Mouse (Mus musculus) spleen, postnatal 10 days (tissue): ENCODE data around the gene Zfp574.
A peak's percentile ranks its signal among the peaks of the same experiment; 100 is the strongest.

Experiments used
- DNase-seq, 2 experiments: peaks; one replicate each; pipeline ENCODE4 v3.0.0; 2021 to 2022; ENCODE audit warnings: low spot score in 2 of 2

Zfp574 gene

DNA sequence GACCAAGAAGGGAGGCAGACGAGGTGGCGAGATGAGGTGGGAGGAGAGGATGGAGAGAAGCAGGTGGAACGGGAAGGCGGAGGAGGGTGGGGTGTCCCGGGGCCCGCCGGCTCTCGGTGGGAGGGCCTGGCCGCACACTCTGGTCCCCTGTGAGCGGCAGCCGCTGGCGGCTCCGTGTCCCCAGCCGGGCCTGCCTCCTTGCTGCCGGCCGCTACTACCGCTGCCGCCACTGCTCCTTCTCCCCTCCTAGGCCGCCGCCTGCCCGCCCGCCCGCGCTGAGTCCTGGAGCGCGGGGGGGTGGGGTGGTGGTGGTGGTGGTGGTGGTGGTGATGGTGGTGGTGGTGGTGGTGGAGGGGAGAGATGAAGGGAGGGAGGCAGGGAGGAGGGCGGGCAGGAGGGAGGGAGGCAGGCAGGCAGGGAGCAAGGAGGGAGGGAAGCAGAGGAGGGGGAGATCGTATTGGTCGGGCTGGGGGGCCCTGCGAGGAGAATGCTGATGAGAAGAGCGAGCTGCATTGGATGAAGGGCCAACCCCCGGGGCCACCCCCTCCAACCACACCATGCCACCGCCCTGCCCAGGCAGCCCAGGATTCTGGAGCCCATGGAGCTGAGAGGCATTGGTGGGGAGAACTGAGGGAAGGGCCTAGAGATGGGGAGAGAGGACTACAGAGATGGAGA, 486 bp downstream of the Zfp574 start:
- peak in 1 of 2 experiments; percentile 37 for DNase-seq

GRCm38 (mm10) chr7:25073924-25074323, 1.6 kb downstream of the Zfp574 start:
- no peak for DNase-seq

- DNase-seq = peak in 1 of 2 experiments; percentile 46
These were observed 3.9 kb downstream of the Zfp574 start for GRCm38 (mm10) chr7:25076296-25076662.

- peak; percentile 91 to 97 for DNase-seq
These were observed 4.5 kb downstream of the Zfp574 start for GRCm38 (mm10) chr7:25076663-25077413.

GRCm38 (mm10) chr7:25077414-25077755, 5.0 kb downstream of the Zfp574 start:
- DNase-seq = no peak

GRCm38 (mm10) chr7:25079496-25080026, 7.2 kb downstream of the Zfp574 start:
- no peak for DNase-seq

DNA sequence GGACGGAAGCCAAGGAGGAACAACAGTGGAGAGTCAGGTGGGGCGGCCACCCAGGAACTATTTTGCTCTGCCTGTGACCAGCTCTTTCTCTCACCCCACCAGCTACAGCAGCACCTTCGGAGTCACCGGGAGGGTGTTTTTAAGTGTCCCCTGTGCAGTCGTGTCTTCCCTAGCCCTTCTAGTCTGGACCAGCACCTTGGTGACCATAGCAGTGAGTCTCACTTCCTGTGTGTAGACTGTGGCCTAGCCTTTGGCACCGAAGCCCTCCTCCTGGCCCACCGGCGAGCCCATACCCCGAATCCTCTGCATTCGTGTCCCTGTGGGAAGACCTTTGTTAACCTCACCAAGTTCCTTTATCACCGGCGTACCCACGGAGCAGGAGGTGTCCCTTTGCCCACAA, 8.1 kb downstream of the Zfp574 start:
- DNase-seq = no peak

DNA sequence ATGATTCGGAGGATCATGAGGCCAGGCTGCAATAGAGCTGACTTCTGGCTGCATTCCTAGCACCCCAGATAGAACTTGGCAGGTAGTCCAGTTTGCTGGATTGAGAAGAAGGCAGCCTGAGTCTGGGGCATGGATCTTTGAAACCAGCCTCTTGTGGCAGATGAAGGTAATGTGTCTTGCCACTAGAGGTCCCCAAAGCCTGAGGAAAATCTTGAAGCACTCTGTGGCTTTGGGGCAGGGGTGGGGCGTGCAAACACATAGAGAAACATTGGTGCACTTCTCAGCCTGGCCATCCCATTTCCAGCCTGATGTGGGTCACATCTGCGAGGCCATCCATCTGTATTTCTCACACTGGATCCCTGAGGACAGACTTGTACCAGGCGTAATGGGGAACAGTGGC, 10.1 kb downstream of the Zfp574 start:
- peak in 1 of 2 experiments; percentile 64 for DNase-seq

DNA sequence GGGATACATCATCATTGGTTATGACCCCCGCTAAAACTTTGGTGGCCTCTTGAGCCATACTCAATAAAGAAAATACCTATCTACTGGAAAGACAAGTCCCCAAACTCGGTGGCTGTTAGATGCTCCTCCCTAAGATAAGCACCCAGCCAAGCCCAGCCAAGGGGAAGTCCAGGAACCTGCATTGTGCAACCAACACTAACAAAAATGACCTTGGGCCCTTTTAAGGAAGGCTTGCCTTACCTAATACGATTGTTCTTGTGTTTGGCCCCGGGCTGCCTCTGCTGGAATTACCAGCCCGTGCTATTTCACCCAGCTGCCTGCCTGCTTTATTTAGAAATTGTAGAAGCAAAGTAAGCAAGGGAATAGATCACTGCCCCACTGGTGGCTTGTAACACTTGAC, 12.3 kb downstream of the Zfp574 start:
- no peak for DNase-seq

DNA sequence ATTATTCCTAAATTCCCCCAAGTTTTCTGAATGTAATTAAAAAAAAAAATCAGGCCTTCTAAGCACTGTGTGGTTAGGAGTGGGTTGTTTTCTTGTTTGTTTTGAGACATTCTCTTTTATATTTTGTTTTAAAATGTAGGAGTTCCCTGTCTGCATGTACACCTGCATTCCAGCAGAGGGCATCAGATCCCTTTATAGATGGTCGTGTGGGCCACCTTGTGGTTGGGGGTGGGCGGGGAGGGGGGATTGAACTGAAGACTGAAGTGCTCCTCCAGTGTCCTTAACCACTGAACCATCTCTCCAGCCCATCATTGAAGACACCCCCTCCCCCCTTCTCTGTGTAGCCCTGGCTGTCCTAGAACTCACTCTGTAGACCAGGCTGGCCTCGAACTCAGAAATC, 14.3 kb downstream of the Zfp574 start:
- no peak for DNase-seq

DNA sequence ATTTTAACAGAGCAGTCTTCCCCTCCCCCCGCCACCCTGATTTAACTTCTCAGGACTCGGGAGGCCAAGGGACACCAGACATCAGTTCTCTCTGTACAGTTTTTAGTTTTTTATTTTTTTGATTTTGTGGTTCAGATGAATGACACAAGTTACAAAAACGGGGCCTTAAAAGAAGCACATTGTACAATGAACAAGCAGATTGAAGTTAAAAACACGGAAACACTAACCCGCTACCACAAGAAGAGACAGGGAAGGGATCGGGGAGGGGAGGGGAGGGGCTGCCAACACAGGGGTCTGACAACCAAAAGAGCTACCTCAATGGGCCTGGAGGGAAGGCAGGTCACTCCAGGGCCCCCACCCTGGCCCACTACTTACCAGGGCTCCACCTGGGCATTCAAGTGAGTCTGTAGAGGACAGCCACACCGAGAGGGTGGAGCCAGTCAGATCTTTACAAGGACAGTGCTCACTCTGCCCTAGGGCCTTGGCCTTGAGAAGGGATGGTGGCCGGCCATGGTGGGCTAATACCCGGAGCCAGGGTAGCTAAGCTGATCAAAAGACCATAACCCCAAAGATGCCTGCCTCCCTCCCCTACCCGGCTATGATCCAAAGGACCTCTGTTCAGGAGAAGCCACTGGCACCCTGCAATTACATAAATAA, 15.0 kb downstream of the Zfp574 start:
- no peak for DNase-seq

DNA sequence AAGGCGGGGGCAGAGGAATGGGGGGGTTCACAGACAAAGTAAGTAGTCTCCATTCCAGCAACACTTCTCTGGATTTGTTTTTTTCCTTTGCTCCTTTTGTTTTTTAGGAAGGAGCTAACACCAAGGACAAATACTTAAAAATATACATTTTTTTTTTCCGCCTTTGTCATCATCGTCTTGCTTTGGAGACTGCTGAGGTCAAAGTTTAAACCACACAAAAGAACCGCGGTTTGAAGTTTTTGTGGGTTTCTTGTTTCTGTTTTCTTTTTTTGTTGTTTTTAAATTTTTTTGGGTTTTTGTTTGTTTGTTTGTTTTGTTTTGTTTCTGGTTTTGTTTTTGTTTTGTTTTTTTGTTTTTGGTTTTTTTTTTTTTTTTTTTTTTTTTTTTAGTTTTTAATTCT, 15.6 kb downstream of the Zfp574 start:
- no peak for DNase-seq

DNA sequence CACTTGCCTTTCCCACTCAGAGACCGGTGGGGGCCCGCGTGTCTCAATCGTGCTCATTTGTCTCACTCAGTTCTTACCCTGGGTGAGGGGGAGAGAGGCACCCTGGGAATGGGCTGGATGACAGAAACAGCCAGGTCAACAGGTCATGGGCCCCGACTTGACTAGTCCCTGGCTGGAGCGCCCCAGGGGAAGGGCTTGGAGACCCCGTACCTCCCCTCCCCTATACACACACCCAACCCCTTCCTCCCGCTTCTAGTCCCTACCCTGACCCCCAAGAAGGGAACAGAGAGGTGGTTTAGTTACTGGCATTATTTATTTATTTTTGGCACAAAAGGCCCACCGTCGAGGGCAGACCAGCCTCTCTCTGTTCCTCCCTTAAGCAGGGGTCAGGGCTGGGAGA, 16.2 kb downstream of the Zfp574 start:
- DNase-seq = no peak

DNA sequence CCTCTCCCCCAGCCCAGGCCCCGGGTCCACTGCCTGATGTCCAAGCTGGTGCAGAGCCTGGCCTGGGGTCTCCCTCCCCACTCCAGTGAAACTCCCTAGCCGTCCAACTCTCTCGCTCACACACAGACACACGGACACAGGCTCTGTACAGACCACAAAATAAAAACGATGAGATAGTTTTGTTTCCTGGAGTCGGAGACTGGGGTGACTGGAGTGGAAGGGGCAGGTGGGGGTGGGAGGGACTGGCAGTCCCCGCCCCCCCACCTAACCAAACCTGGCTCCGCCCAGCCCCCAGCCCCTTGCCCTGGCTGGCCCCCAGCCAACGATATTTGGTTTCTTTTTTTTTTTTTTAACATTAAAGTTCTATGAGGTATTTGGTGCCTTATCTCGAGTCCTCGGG, 16.6 kb downstream of the Zfp574 start:
- DNase-seq = no peak

DNA sequence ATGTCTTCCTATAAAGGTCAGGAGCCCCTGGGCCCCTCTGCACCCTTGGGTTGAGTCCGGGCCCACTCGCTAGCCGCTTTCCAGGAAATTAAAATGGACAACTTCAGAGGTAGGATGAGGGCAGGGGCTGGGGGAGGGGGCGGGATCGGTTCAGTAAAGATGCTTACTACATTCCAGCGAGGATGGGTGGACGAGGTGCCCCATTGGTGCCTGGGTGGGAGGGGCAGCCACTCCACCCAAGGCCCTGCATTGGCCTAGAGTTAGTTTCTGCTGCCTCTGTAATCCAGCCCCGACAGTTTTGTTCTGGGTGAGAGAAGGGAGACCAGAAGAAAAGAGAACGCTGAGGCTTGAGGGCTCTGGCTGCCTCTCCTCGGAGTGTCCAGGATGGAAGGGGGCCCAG, 17.5 kb downstream of the Zfp574 start:
- no peak for DNase-seq

GRCm38 (mm10) chr7:25098169-25098568, 25.8 kb downstream of the Zfp574 start:
- no peak for DNase-seq

DNA sequence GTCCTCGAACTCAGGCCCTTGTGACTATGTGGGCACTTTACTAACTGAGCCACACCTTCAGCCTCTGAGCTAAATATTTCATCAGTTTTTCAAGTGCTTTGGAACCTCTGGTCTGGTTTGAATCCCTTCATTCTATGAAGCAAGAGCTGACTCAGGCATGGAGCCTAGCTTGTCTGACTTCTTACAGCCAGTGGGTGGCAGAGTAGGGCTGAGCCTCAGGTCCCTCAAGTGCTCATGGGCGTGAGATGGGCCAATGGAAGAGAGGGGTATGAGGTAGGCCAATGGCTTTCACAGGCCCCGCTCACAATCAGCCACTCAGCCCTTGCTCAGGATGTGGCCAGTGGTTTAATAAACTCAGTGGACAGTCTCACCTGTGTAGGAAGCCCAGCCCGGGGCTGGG, 27.2 kb downstream of the Zfp574 start:
- no peak for DNase-seq

DNA sequence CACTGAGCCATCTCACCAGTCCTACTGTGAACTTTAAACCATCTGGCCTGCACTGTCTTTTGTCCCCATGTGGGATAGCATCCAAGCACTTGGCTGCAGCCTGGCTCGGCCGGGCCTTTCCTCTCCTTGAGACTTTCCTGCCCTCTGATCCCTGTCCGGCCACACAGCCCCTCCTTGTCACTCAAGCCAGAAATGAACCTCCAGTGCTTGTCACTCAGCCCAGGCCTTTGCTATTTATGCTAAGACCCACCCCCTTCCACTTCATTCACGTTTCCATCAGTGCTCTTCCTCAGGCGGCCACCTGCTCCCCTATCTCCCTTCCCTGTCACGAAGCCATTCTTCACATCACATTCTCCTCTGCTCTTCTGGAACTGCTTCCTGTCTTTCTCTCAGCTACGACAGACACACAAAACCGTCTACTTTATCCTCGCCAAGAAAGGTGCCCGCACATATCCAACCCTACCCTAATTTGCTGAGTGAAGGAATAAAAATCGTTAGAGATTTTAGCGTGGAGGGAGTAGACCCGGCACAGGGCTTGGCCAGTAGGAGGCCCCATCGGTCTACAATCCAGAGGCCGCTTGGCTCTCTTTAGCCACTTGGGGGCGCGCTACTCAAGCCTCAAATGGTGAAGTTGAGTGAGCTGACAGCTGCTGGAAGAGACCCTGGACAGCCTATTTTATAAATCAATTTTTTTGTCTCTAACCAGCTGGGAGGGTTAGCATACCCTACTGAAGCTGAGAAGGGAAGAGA, 33.2 kb downstream of the Zfp574 start:
- DNase-seq = peak; percentile 76 to 88

DNA sequence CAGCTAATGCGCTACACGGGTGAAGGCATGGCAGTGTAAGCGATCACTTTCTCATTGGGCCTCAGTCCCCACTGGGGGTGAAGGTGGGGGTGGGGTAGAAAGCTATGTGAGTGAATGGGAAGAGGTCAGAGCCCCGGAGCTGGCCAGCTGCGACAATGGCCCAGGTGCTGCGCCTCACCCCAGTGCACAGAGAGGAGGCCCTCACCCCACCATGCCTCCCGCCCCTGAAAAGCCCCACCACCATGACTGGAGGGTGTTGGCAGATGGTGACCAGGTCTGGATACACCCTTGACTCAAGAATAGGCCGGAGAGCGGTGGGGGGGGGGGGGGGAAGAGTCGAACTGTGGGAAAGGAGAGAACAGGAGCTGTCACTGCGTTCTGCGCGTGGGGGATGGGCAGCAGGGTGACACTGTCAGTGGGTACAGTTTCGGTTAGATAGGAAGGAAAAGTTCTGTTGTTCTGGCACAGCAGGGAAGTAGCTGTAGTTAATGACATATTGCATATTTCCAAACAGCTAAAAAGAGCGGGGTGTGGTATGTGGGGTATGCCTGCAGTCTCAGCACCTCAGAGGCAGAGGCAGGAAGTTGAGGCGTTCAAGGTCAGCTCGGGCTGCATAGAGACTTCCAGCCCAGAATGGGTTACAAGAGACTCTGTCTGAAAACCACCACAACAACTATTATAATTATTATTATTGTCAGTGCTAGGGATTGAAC, 34.6 kb downstream of the Zfp574 start:
- peak in 1 of 2 experiments; percentile 58 for DNase-seq

DNA sequence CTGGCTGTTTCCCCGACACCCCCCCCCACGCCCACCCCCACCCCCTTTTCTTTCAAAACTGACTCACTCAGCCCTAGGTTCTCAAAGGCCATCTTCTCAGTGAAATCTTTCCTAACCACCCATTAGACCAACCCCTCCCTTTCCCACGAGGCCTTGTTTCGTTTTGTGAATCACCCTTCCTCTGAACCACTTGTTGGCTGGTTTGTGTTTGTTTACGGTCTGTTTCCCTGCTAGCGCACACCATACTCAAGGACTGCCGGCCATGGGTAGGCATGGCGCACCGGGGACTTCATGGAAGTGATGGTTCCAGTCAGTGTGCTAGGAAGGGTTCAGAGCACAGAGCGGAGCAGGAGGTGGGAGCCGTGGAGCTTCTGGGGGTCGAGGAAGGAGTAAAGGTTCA, 37.0 kb downstream of the Zfp574 start:
- no peak for DNase-seq

DNA sequence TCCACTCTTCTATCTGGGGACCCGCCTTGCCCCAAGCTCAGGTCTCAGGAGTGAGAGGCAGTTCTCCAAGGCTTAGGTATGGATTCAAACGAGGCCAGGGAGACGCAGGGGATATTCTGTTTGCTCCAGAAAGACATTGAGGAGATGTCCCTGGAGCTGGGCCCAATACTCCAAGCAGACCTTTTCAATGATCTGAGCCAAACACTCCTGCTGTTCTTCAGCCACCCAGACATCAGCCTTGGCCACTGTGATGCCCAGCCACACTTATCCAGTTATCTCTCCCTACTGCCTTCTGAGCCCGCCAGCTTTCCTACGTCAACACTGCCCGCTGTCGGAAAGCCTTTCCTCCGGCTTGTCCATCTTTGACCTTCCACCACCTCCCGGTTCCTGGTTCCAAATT, 38.0 kb downstream of the Zfp574 start:
- no peak for DNase-seq
